In genomic region chr5:23787536-23788389, GRCm38 (mm10) we compare ENCODE assay signal across 8 mouse cellular contexts. TPM values are rescaled to one million over a fixed set of nuclear protein-coding genes. Genes with fewer than 3 reads are reported as not detected.
A peak's percentile ranks its signal among the peaks of the same experiment; 100 is the strongest.
DNase-seq lines count a peak whose midpoint lies in the region; ATAC-seq lines count a peak whose summit lies in the region.

Gene Rint1 (plus strand): TSS chr5:23787711.

- H3K27me3 ChIP-seq in heart, embryonic 13.5 days (replicated peaks) = no peaks in the 10 kb centered on the region
- H3K27me3 ChIP-seq in liver, embryonic 12.5 days (replicated peaks) = no peaks in the 10 kb centered on the region
- H3K27me3 ChIP-seq in stomach, embryonic 15.5 days (replicated peaks) = no peaks in the 10 kb centered on the region

- peak within 1 kb of the TSS; percentile 63 for H3K27ac ChIP-seq in brown adipose tissue, adult 24 weeks (replicated peaks; ENCODE audit: low read depth, low read length)
- H3K27ac ChIP-seq in heart, embryonic 13.5 days (replicated peaks) = peak within 1 kb of the TSS; percentile 87
- peak within 1 kb of the TSS; percentile 87 for H3K27ac ChIP-seq in liver, embryonic 12.5 days
- H3K27ac ChIP-seq in stomach, embryonic 15.5 days = peak within 1 kb of the TSS; percentile 84

- no peaks in the 10 kb centered on the region for H3K4me1 ChIP-seq in brown adipose tissue, adult 24 weeks (ENCODE audit: control insufficient read depth, insufficient read depth, insufficient read length, low read length)
- H3K4me1 ChIP-seq in heart, embryonic 13.5 days = peaks cover 23% of the 10 kb centered on the region
- H3K4me1 ChIP-seq in liver, embryonic 12.5 days = peaks cover 38% of the 10 kb centered on the region
- peaks cover 4% of the 10 kb centered on the region; the same call in 1 of the 2 replicates for H3K4me1 ChIP-seq in stomach, embryonic 15.5 days

- 2% methylated on average over 47 of the region's 47 CpGs for WGBS in heart, embryonic 13.5 days
- WGBS in liver, embryonic 12.5 days (ENCODE audit: insufficient replicate concordance) = 2% methylated on average over 47 of the region's 47 CpGs
- WGBS in stomach, embryonic 15.5 days = 2% methylated on average over 47 of the region's 47 CpGs

- H3K9ac ChIP-seq in heart, embryonic 13.5 days = peak within 1 kb of the TSS; percentile 97
- H3K9ac ChIP-seq in liver, embryonic 12.5 days = peak within 1 kb of the TSS; percentile 94
- peak within 1 kb of the TSS; percentile 93 for H3K9ac ChIP-seq in stomach, embryonic 15.5 days

- peak; percentile 97 for DNase-seq in CD4-positive, CD25-positive, alpha-beta regulatory T cell, adult 2 months (ENCODE audit: low read depth, low spot score)
- DNase-seq in fat pad, adult 2 months (ENCODE audit: extremely low read depth, low read depth, low spot score) = peak; percentile 25
- peak; percentile 98 for DNase-seq in kidney, postnatal 10 days
- DNase-seq in natural killer cell, adult 2 months (ENCODE audit: low spot score in 2 of 2) = peak; percentile 90 to 92

- peak; percentile 65 for ATAC-seq in heart, embryonic 13.5 days (ENCODE audit: extremely low read depth, insufficient number of reproducible peaks, low FRiP score, low TSS enrichment)
- peak; percentile 80 for ATAC-seq in liver, embryonic 12.5 days
- peak; percentile 81 for ATAC-seq in stomach, embryonic 15.5 days (ENCODE audit: insufficient read depth, low FRiP score, low read depth)

- peak within 1 kb of the TSS; percentile 93 for H3K4me3 ChIP-seq in brown adipose tissue, adult 24 weeks (ENCODE audit: insufficient read depth, low read depth, low read length)
- H3K4me3 ChIP-seq in heart, embryonic 13.5 days = peak within 1 kb of the TSS; percentile 98
- H3K4me3 ChIP-seq in liver, embryonic 12.5 days = peak within 1 kb of the TSS; percentile 83
- peak within 1 kb of the TSS; percentile 94 for H3K4me3 ChIP-seq in stomach, embryonic 15.5 days (replicated peaks)

- H3K9me3 ChIP-seq in heart, embryonic 13.5 days = no peaks in the 10 kb centered on the region
- H3K9me3 ChIP-seq in liver, embryonic 12.5 days (replicated peaks) = no peaks in the 10 kb centered on the region
- H3K9me3 ChIP-seq in stomach, embryonic 15.5 days = no peaks in the 10 kb centered on the region

- H3K36me3 ChIP-seq in heart, embryonic 13.5 days = peaks cover 36% of the 10 kb centered on the region
- peaks cover 32% of the 10 kb centered on the region for H3K36me3 ChIP-seq in liver, embryonic 12.5 days
- H3K36me3 ChIP-seq in stomach, embryonic 15.5 days = 0 out of 2 replicates have a peak, but pooled peaks cover 3% of the 10 kb centered on the region

- H3K4me2 ChIP-seq in heart, embryonic 13.5 days = peak within 1 kb of the TSS; percentile 96
- peak within 1 kb of the TSS; percentile 69 for H3K4me2 ChIP-seq in liver, embryonic 12.5 days
- peak within 1 kb of the TSS; percentile 65 for H3K4me2 ChIP-seq in stomach, embryonic 15.5 days

RNA-seq across cellular contexts. Expression of gene Rint1, which starts in this region (rescaled TPM):
- polyA plus RNA-seq in brown adipose tissue, adult 24 weeks (2012; ENCODE audit: insufficient read depth, insufficient read length, missing spikeins) = 14.0 and 16.0 TPM in 2 replicates
- polyA plus RNA-seq in heart, embryonic 13.5 days (2015; fragmentation: Nextera tagmentation; extraction: Ambion mirVana) = 26.1 and 27.6 TPM in 2 replicates
- polyA plus RNA-seq in liver, embryonic 12.5 days (2016; fragmentation: Nextera tagmentation; extraction: Ambion mirVana) = 35.5 and 35.9 TPM in 2 replicates
- polyA plus RNA-seq in stomach, embryonic 15.5 days (2015; fragmentation: Nextera tagmentation; extraction: Ambion mirVana) = 41.9 and 42.0 TPM in 2 replicates

Comparison
In these comparisons a context has a peak if more than half of its experiments do, and no peak if none do; other contexts are left out.
1. Peak in every context shown above with its lines: DNase-seq, ATAC-seq, H3K4me3 ChIP-seq and H3K27ac ChIP-seq.
2. DNase-seq: peak in every context shown above with its lines; median percentile 98 in kidney, postnatal 10 days; 97 in CD4-positive, CD25-positive, alpha-beta regulatory T cell, adult 2 months; 91 in natural killer cell, adult 2 months; 25 in fat pad, adult 2 months.